Mouse (Mus musculus) kidney, adult 18-20 months (tissue): ENCODE measurements around the gene Mfap4.
A peak's percentile ranks its signal among the peaks of the same experiment; 100 is the strongest.

ENCODE experiments used
- DNase-seq: peaks from one replicate; pipeline ENCODE4 v3.0.0; 2021

Mfap4 gene

DNA sequence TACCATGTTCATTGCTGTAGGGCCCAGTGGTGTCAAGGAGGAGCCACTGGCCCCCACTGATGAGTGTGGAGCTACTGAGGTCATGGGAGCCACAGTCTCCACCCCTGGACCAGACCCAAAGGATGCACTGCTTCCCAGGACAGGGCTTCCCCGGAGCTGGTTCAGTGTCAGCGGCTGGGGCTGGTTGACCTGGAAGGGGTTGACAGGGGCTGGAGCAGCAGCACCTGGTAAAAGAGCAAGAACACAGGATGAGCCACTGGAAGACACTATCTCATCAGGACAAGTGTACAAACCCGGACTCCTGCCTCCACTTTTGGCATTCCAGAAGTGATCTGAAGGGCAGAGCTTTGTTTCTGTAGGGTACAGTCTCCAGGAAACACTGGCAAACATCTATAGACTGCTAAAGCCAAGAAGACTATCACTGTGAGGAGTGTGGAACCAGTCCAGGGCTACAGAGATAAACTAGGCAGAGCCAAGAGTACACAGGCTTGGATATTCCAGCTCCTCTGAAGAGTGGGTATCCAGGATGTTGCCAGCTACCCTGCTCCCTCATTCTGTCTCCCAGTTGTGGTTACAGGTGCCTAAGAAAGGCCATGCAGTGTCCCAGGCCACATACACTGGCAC, 34.4 kb downstream of the Mfap4 start:
- DNase-seq = no peak

DNA sequence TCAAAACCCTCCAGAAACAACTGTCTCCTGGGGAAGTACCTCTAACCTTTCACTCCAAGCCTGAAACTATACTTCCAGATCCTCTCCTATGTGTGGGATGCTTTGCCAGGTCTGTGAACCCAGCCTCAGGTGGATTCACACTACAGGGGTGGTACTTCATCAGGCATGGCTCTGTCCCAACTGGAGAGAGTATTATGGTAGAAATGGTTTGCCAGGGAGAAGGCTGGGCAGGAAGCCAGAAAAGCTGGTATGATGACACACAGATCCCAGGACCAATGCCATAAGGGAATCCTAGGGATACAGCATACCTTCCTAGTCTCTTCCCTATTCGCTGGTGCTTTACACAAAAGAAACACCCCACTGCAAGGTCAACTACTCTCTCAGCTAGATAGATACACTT, 41.6 kb downstream of the Mfap4 start:
- no peak for DNase-seq

DNA sequence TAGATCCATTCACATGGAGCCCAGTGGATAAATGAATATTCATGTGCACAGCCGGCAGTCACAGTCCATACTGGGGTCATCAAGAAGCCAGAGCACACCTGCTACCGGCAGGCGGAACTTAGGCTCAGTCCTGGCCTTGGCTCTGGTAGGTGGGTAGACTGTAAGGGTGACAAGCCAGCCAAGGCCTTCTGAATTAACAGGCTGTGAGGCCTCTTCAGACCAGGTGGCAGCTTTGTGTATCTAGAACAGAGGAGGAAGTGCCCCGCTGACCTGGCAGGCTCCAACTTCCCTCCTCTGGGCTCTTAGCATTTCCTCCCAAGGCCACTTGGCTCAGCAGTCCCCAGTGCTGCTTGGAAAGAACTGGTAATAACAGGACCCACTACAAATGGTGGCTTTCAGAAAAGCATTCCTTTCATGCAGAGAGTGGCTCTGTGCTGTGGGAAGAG, 44.1 kb downstream of the Mfap4 start:
- DNase-seq = peak; percentile 47

DNA sequence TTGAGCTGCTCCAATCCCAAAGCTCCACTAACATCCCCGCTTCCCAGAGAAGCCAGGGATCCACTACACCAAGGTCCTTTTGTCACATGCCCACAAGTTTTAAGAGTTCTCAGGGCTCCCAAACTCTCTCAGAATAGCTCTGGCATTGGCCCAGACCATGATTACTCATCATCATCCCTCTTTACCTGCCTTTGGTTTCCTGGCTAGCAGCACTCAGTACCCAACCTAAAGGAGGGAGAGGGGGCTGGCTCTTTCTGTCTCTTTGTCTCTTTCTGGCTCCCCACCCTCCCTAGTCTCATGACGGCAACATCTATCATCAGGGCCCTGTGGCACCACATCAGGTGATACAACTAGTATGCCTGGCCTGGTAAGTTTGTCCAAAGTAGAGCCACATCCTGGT, 47.6 kb downstream of the Mfap4 start:
- DNase-seq = peak; percentile 16

DNA sequence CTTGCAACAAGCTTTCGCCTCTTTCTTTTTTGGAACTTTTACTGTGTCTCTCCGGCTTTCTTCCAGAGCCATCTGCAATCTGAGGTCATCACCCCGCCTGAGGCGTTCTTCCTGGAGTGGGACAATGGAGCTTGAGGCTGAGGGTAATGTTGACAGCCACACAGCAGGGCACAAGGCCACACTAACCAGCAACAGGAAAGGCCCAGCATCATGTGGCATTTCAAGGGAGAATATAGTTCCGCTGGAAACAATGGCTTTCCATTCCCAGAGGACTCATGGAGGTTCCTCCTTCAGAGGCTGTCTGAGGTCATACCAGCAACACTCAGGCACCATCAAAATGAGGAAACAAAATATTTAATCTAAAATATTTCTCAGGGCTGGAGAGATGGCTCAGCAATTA, 48.3 kb downstream of the Mfap4 start:
- DNase-seq = peak; percentile 43

DNA sequence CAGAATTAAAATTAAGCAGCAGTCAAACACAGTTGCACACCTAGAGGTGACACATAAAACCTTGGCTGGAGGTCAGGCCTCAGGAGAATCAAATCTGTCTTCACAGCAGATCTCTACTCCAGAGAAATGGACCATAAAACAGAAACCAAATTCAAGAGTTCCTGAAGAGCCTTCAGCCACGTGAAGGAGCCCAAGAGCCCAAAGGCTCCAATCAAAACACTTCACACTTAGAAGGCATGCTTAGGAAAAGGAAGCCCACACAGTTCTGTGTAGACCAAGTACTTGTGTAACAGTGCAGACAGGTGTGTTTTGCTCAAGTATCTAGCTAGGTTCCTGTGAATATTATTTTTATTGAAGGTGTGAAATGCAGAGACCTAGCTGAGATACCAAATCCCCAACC, 50.3 kb downstream of the Mfap4 start:
- no peak for DNase-seq

DNA sequence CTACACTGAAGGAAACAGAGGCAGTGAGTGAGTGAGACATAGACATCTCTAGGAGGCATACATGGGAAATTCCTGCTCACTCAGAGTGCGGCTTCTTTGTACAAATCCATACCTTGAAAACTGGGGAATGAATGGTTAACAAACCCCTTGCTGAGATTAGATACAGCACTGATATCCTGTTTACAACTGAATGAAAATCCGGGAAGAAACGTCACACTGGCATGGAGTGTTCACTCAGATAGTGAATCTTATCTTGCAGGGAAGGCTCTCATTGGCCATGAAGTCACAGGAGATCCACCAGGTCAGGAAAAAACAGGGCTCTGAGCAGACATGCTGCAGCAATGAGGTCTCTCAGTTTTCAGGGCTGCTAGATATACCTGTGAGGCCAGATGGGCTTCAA, 51.7 kb downstream of the Mfap4 start:
- DNase-seq = no peak

DNA sequence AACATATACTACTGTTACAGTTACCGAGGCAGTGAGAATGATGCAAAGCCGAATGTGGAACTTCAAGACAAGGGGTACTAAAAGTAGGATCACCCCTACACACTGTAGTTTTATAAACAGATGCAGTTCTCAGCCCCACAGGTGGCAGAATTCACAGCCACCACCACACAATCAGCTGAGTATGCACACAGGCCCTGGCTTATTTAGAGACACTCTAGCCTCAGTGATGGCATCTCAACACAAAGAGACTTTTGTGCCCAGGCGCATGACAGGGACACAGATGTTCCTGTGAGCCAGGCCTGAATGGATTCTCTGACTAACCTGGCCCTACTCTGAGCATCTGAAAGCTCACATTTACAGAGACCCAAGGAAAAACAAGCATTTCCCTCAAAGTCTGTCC, 52.1 kb downstream of the Mfap4 start:
- no peak for DNase-seq
